Mouse (Mus musculus): Measurements from ENCODE around the gene Gm32717. TPM values are rescaled to one million over a fixed set of nuclear protein-coding genes. Genes with fewer than 3 reads are reported as not detected.
A peak's percentile ranks its signal among the peaks of the same experiment; 100 is the strongest.
"Not testable (repeated sequence)": the region's sequence is repeated elsewhere in the genome, so short reads cannot be mapped to it uniquely, and the experiment has no call there.

The Gm32717 gene
- total RNA-seq (2022): under 1 TPM; 0.29 to 0.54 (median 0.46) TPM

DNA sequence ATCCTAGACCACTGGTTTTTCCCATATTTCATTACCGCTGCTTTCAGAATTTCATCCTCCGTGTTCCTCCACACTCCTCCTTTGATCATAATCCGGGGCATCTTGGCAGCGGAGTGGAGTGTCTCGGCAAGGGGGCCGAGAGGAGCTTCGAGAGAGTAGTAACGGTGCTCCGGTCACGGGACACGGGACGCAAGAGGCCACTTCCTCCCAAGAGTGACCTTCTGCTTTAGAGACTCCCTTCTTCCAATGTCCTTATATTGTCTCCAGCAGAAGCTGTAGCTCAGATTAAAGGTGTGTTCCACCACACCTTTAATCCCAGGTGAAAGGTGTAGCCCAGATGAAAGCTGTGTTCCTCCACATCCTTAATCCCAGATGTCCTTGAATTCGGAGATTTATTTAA lies at the start of gene Gm32717:
Gm32717 (minus strand) TSS at position 101 of the 400 bp plus-strand sequence.
- not testable (repeated sequence) for DNase-seq (ENCODE audit: low spot score in 2 of 2)

DNA sequence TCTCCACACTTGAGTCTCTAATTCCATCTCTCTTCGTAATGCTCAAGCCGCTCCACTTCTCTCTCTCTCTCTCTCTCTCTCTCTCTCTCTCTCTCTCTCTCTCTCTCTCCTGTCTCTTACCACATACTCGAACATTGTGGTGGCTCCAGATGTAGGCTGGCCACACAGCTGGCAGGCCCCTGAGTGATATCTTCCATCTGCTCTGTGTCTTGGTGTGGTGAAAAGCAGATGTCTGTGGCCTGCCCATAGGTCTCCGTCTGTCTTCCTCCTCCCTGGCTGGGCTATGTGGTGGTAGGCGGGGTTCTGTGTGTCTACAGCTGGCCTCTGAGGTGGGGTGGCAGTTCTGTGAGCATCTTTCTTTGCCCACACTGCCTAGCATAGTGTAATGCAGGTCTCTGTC lies 42.4 kb upstream of the Gm32717 start:
- DNase-seq (ENCODE audit: low spot score in 2 of 2): not testable (repeated sequence)

DNA sequence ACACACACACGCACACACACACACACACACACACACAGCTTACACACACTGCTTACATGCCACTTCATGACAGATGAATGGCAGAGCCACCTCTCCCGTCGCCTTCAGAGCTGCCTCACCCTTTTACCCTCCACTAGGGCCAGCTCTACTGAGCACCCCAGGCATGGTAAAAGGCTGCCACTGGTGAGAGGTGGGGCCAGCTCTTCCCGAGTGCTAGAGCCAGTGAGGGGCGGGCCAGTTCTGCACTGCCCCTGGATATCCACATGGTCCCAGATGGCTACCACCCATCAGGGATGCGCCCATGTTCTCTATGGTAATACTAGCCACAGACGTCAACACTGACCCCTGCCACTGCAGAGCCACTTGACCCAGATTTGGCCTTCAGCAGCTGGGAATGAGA lies 42.0 kb upstream of the Gm32717 start:
- DNase-seq (ENCODE audit: low spot score in 2 of 2): not testable (repeated sequence)

DNA sequence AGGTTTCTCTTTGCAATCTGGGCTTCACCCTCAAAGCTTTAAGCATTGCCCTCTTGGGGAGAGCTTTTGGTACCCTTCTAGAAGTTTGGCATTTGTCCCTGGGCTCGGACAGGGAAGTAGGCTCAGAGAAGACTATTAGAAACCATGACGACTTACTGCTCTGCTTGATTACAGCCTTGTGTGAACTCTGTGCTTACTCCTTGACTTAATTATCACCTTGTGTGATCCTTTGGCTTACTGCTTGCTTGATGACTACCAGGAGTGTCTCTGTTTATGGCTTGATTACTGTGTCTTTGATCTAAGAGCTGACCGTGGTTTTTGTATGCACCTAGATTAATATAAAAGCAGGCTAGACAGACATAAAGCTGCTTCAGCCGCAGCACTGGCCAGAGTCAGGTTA lies 37.5 kb upstream of the Gm32717 start:
- not testable (repeated sequence) for DNase-seq (ENCODE audit: low spot score in 2 of 2)

DNA sequence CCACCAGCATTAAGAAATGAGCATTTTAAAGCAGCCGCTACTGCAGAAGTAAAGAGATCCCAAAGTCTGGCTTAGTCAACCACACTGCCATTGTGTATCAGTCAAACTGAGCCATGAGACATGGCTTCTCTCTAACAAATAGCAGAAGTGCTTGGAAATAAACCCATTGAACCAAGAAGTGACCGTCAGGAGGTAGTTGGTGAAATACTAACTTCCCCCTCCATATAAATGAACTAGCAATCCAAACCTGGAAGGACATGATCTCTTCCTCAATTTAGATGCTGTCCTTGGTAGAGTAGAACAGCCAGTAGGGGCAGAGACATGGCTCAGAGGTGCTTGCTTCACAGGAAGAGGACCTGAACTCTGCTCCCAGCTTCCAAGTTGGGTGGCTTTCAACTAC lies 30.8 kb upstream of the Gm32717 start:
- not testable (repeated sequence) for DNase-seq (ENCODE audit: low spot score in 2 of 2)

DNA sequence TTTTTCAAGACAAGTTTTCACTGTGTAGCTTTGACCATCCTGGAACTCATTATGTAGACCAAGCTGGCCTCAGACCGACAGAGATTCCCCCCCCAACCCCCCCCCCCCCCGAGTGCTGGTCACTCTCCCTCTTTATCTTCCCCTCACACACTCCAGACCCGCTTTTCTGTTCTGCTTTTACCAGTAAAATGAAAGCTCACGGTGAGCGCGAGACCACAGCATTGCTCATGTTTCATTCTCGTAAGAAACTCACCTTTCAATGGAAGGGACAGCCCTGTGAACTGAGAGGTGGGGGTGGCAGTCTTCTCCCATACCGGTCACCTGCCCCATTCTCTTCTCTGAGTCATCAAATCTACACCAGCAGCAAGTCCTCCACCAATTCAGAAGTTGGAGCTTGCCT lies 28.2 kb upstream of the Gm32717 start:
- not testable (repeated sequence) for DNase-seq (ENCODE audit: low spot score in 2 of 2)

DNA sequence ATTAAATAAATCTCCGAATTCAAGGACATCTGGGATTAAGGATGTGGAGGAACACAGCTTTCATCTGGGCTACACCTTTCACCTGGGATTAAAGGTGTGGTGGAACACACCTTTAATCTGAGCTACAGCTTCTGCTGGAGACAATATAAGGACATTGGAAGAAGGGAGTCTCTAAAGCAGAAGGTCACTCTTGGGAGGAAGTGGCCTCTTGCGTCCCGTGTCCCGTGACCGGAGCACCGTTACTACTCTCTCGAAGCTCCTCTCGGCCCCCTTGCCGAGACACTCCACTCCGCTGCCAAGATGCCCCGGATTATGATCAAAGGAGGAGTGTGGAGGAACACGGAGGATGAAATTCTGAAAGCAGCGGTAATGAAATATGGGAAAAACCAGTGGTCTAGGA lies 17.8 kb upstream of the Gm32717 start, which contains the start of gene Gm32802:
Gm32802 (plus strand) TSS at position 301 of the 400 bp plus-strand sequence.
- DNase-seq (ENCODE audit: low spot score in 2 of 2): not testable (repeated sequence)

DNA sequence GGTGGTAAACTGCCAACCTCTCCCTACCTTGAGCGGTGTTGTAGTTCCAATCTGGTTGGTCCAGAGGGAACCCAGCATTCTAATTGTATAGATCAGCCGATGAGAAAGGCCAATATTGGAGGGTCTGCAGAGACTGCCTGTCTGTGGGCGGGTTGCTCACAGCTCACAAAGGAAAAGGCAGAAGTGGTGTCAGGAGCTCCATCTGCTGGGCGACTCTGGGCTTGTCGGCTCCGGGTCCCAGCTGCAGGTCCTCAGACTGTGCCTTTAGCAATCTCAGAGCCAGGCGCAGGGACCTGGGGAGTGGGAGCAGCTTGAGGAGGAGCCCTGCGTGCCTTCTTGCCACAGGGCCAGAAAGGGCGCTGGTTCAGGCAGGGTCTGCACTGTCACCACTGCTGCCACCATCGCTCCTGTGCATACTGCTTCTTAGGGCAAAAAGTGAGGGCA lies 10.3 kb upstream of the Gm32717 start:
- peak; percentile 1 for DNase-seq (ENCODE audit: low spot score in 2 of 2)

DNA sequence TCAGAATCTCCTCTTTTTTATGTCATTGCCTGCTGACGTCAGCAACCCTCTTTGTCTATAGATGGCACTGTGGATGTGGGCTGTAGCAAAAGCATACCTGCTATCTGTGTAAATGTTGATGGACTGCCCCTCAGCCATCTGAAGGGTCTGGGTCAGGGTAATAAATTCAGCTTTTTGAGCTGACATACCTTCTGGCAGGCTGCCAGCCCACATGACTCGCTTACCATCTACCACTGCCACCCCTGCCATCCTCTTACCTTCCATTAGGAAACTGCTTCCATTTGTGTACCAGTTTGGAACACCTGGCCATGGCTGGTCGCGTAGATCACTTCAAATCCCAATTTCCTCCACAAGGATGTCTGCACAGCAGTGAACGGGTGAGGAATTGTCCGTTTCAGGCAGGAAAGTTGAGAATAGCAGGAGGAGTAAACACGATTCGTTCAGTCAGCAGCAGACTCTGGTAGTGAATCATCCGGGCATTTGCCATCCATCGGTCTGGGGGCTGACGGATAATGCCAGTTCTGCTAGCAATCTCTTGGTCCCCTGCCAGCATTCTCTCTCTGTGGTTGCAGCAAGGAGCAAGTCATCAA lies 8.5 kb upstream of the Gm32717 start:
- DNase-seq (ENCODE audit: low spot score in 2 of 2): peak; percentile 1 to 2

DNA sequence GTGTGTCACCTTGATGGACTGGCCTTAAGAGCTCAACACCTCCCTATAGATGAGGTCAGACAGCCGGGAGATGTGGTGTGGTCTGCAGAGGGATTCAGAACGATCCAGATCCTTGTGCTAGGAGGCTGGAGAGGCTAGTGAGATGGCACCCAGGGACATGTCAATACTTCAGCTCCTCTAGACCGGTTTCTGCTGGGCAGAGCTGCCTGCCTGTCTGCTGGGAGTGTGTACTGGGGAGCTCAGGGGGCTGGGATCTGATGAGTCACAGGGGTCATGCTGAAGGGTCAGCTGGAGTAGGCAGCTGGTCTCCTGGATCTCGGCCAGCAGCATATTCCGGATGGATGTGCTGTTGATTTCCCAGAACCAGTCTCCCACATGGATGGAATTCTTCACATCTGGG lies 8.0 kb downstream of the Gm32717 start:
- not testable (repeated sequence) for DNase-seq (ENCODE audit: low spot score in 2 of 2)

DNA sequence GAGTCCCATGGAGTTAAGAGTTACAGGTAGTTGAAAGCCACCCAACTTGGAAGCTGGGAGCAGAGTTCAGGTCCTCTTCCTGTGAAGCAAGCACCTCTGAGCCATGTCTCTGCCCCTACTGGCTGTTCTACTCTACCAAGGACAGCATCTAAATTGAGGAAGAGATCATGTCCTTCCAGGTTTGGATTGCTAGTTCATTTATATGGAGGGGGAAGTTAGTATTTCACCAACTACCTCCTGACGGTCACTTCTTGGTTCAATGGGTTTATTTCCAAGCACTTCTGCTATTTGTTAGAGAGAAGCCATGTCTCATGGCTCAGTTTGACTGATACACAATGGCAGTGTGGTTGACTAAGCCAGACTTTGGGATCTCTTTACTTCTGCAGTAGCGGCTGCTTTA lies 13.0 kb downstream of the Gm32717 start:
- DNase-seq (ENCODE audit: low spot score in 2 of 2): not testable (repeated sequence)

DNA sequence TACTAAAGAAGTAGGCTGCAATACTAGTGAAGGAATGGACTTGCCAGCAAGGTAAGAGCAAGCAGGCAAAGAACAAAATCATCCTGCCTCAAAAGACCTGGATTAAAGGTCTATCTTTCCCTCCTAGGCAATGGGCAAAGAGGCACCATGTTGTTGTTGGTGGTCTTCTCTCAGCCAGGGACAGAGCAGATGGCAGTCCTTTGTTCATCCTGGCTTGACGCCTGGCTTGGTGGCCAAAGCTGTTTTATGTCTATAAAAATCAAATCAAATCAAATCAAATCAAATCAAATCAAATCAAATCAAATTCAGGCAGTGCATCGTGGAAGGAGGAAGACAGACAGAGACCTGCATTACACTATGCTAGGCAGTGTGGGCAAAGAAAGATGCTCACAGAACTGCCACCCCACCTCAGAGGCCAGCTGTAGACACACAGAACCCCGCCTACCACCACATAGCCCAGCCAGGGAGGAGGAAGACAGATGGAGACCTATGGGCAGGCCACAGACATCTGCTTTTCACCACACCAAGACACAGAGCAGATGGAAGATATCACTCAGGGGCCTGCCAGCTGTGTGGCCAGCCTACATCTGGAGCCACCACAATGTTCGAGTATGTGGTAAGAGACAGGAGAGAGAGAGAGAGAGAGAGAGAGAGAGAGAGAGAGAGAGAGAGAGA lies 24.7 kb downstream of the Gm32717 start:
- DNase-seq (ENCODE audit: low spot score in 2 of 2): not testable (repeated sequence)

DNA sequence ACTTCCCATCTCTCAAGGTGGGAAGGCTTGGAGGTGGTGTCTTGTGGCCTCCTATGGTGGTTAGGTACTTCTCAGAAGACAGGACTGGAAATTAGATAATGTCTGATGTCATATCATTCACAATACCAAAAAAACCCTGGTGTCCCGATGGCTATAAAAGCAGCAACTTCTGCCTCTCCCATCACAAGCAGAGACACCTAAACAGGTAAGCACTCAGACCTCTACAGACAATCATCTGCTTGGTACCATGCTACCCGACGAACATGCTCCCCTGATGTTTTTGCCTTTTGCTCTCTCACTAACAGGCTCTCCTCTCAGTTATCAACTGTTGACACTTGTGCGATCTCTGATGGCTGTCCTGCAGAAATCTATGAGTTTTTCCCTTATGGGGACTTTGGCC lies 35.9 kb downstream of the Gm32717 start, which contains the start of gene Il22:
Il22 (plus strand) TSS at position 301 of the 400 bp plus-strand sequence.
- DNase-seq (ENCODE audit: low spot score in 2 of 2): no peak

DNA sequence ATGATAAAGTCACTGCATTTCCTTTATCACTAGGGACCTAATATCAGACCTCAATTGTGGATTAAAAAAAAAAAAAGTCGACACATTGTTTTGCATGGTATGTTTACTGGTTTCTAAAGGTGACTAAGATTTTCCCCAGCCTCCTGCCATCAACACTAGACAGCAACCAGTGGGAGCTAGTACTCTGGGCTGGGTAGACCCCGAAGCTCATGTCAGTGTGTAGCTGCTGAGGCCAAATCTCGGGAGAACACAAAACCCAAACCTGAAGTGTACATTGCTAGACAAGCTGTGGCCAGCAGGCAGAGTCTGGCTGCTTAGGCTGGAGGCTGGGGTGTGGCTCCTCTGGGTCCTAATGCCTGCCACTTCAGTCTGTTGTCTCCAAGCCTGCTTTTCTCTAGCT lies 45.4 kb downstream of the Gm32717 start:
- not testable (repeated sequence) for DNase-seq (ENCODE audit: low spot score in 2 of 2)

Other genes starting within 250 kb of the Gm32717 start
- 1 to 10 TPM; 1.1 to 1.8 (median 1.6) TPM for gene Mdm1, start 99.0 kb downstream of the Gm32717 start, total RNA-seq (2022)
- gene Il22, start 35.8 kb downstream of the Gm32717 start, total RNA-seq (2022): not detected
- gene Gm32802, start 17.9 kb upstream of the Gm32717 start, total RNA-seq (2022): under 1 TPM; 0.29 to 0.54 (median 0.46) TPM
- not detected for gene Iltifb, start 54.3 kb upstream of the Gm32717 start, total RNA-seq (2022)
- not detected for gene Gm9040, start 86.2 kb upstream of the Gm32717 start, total RNA-seq (2022)
- gene Gm9044, start 91.6 kb upstream of the Gm32717 start, total RNA-seq (2022): not detected
- gene Gm9045, start 97.1 kb upstream of the Gm32717 start, total RNA-seq (2022): not detected
- not detected for gene Gm9046, start 102.5 kb upstream of the Gm32717 start, total RNA-seq (2022)
- not detected for gene Gm9048, start 107.9 kb upstream of the Gm32717 start, total RNA-seq (2022)
- gene Gm9049, start 113.3 kb upstream of the Gm32717 start, total RNA-seq (2022): not detected
- not detected for gene Ifng, start 200.3 kb upstream of the Gm32717 start, total RNA-seq (2022)